9 mouse cellular contexts compared by ENCODE assay signal in the genomic region with DNA sequence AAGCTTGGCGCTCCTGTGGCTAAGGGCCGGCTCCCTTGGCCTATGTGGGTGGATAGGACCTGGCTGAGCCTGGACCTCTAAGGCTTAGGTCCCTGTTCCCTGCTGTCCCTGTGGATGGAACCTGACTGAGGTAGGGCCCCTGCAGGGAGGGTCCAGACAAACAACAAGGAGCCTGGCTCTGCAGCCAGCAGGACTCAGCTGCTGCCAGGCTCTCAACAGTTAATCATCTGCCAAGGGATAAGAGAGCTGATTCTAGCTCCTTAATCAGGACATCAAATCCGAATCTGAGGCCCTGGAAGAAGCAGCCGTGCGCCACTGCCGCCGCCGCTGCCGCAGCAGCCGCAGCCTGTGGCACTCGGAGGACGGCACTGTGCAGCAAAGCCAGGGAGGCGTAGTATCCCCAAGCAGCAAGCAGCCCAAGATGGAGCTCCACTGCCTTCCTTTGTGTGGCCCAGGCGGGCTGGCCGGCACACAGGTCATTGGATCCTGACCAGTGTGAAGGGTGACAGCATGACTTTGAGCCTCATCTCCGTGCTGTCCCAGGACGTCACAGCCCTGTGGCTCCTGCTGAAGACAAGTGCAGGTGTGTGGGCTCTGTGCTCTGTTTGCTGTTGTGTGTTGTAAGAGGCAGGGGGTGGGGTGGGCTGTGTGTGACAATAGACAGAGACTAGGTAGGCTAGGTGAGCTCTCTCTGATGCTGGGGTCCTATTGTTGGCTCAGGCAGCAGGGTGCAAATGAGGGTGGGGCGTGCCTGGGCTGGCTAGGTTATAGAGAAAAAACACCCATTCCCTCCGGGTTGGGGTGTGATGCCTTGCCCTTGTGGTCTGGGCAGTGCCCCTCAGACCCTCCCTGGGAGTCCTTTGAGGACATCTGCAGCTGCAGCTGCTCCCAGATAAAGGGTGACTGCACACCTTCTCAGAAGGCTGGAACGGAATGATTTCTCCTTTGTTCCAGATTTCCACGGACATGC.
DNase-seq lines count a peak whose midpoint lies in the region; ATAC-seq and TF ChIP-seq lines count a peak whose summit lies in the region.
"Had no signal": no experiment of that assay in that cellular context is flagged by ENCODE, and none has a peak within 500 bp of the region (broad histone marks: within the 10 kb centered on the region; RNA-seq: fewer than 3 reads in every experiment).

No protein-coding gene starts in this region.

- H3K4me1 ChIP-seq in intestine, embryonic 14.5 days (replicated peaks; ENCODE audit: control insufficient read depth, insufficient read depth, low read length) = peaks cover 9% of the 10 kb centered on the region
- peaks cover 29% of the 10 kb centered on the region for H3K4me1 ChIP-seq in midbrain, postnatal 0 days (ENCODE audit: insufficient read depth, low read length)

- whole genome bisulfite sequencing in intestine, embryonic 14.5 days = 13% methylated on average over 21 of the region's 21 CpGs
- WGBS in midbrain, postnatal 0 days = 2% methylated on average over 21 of the region's 21 CpGs

- H3K27me3 ChIP-seq in intestine, embryonic 14.5 days (replicated peaks; ENCODE audit: control insufficient read depth, insufficient read depth, low read length) = no peaks in the 10 kb centered on the region
- H3K27me3 ChIP-seq in midbrain, postnatal 0 days (ENCODE audit: insufficient read depth, low read length) = no peaks in the 10 kb centered on the region

- H3K9ac ChIP-seq in intestine, embryonic 14.5 days (ENCODE audit: low read length) = peak overlapping the region; percentile 22
- peak overlapping the region; percentile 88 for H3K9ac ChIP-seq in midbrain, postnatal 0 days (replicated peaks; ENCODE audit: low read length, poor library complexity, severe bottlenecking)

- H3K36me3 ChIP-seq in intestine, embryonic 14.5 days (ENCODE audit: control insufficient read depth, insufficient read depth, low read length) = no peaks in the 10 kb centered on the region
- peaks cover 4% of the 10 kb centered on the region; the same call in 1 of the 2 replicates for H3K36me3 ChIP-seq in midbrain, postnatal 0 days (ENCODE audit: insufficient read depth, low read length)

- peak; percentile 67 for ATAC-seq in intestine, embryonic 14.5 days (replicated peaks; ENCODE audit: low FRiP score, low TSS enrichment, low read depth)
- peak; percentile 83 for ATAC-seq in midbrain, postnatal 0 days (ENCODE audit: low FRiP score)

- peak overlapping the region; percentile 27 for H3K4me3 ChIP-seq in intestine, embryonic 14.5 days (ENCODE audit: low read depth, low read length)
- H3K4me3 ChIP-seq in midbrain, postnatal 0 days (ENCODE audit: low read depth, low read length) = peak overlapping the region; percentile 69
- H3K4me3 ChIP-seq: erythroblast, embryonic 14.5 days had no signal

- TF ChIP-seq CTCF in midbrain, postnatal 0 days (IDR thresholded peaks at IDR 0.05) = peak; percentile 20; the same call in 1 of the 2 replicates

- peak overlapping the region; percentile 43; the same call in 1 of the 2 replicates for H3K27ac ChIP-seq in intestine, embryonic 14.5 days (ENCODE audit: low read depth)
- H3K27ac ChIP-seq in midbrain, postnatal 0 days (ENCODE audit: low read depth, low read length) = peak overlapping the region; percentile 99

- H3K9me3 ChIP-seq in intestine, embryonic 14.5 days (ENCODE audit: control insufficient read depth, low read length) = no peaks in the 10 kb centered on the region
- no peaks in the 10 kb centered on the region for H3K9me3 ChIP-seq in midbrain, postnatal 0 days (ENCODE audit: low read length)

- peak; percentile 68 for DNase-seq in cerebellum, adult 11-12 months
- no peak for DNase-seq in cerebellum, adult 11 months
- peak; percentile 45 for DNase-seq in right cerebral cortex, adult 18-20 months
- DNase-seq in right cerebral cortex, postnatal 36 days (ENCODE audit: low spot score in 2 of 2) = no peak
- DNase-seq in intestine, embryonic 14.5 days (ENCODE audit: low spot score) = peak; percentile 77
- peak; percentile 87 for DNase-seq in midbrain, postnatal 0 days (ENCODE audit: low spot score)
- DNase-seq in urinary bladder, postnatal 25 days (ENCODE audit: low spot score) = no peak
- no peak for DNase-seq in frontal cortex, postnatal 25 days (ENCODE audit: low spot score in 2 of 2)

- H3K4me2 ChIP-seq in intestine, embryonic 14.5 days (ENCODE audit: low read length) = peak overlapping the region; percentile 53
- peak overlapping the region; percentile 95 for H3K4me2 ChIP-seq in midbrain, postnatal 0 days (ENCODE audit: low read depth, low read length, poor library complexity, severe bottlenecking)

Comparison
In these comparisons a context has a peak if more than half of its experiments do, and no peak if none do; other contexts are left out.
1. DNase-seq: peak in cerebellum, adult 11-12 months (single experiment), right cerebral cortex, adult 18-20 months (single experiment), intestine, embryonic 14.5 days (single experiment) and midbrain, postnatal 0 days (single experiment); none in cerebellum, adult 11 months (single experiment), right cerebral cortex, postnatal 36 days (0 of 2), urinary bladder, postnatal 25 days (single experiment) and frontal cortex, postnatal 25 days (0 of 2).